9 mouse cellular contexts compared by ENCODE assay signal in the genomic region with DNA sequence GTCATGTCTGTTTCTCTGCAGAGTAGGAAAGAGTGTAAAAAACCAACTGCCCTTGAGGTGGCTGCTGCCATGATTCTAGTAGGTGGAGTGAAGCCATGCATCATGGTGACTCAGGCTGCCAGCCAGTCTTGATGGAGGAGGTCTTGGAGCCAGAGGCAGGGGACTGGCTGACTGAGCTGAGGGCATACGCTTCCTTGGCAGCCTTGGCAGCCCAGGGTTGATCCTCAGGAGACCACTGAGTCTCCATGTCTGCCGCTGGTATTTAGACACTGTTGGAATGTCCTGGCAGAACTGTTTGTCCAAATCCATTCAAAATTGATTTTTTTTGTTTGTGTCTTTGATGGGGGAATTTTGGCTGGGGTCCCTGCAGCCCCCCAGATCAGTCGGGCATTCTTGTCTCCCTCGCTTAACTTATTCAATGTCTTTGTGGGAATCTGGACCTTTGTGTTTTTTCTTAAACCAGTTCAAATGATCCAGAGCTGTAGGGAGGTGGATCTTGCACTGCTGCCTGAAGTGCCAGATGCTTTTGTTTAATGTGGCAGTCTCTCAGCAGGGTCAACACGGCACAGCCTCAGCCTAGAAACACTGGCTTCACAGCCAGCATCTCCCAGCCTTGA.
A peak's percentile ranks its signal among the peaks of the same experiment; 100 is the strongest.
DNase-seq lines count a peak whose midpoint lies in the region; ATAC-seq lines count a peak whose summit lies in the region.
"Had no signal": no experiment of that assay in that cellular context is flagged by ENCODE, and none has a peak within 500 bp of the region (broad histone marks: within the 10 kb centered on the region; RNA-seq: fewer than 3 reads in every experiment).

No protein-coding gene starts in this region.

- WGBS in embryonic facial prominence, embryonic 13.5 days, result 45% methylated on average over 5 of the region's 5 CpGs
- 63% methylated on average over 5 of the region's 5 CpGs for WGBS in embryonic facial prominence, embryonic 10.5 days
- WGBS in intestine, embryonic 15.5 days, result 53% methylated on average over 5 of the region's 5 CpGs

- H3K27ac ChIP-seq in embryonic facial prominence, embryonic 13.5 days, result 0 out of 2 replicates have a peak overlapping the region, but pooled peaks have one; percentile 33
- H3K27ac ChIP-seq in embryonic facial prominence, embryonic 10.5 days (replicated peaks), result no peak overlapping the region; the same call in 1 of the 2 replicates
- H3K27ac ChIP-seq in intestine, embryonic 15.5 days, result no peak overlapping the region

- H3K9me3 ChIP-seq in embryonic facial prominence, embryonic 13.5 days, result no peaks in the 10 kb centered on the region
- H3K9me3 ChIP-seq in embryonic facial prominence, embryonic 10.5 days, result no peaks in the 10 kb centered on the region
- H3K9me3 ChIP-seq in intestine, embryonic 15.5 days, result no peaks in the 10 kb centered on the region

- H3K4me1 ChIP-seq in embryonic facial prominence, embryonic 13.5 days, result peaks cover 6% of the 10 kb centered on the region
- peaks cover 34% of the 10 kb centered on the region for H3K4me1 ChIP-seq in embryonic facial prominence, embryonic 10.5 days
- H3K4me1 ChIP-seq in intestine, embryonic 15.5 days (replicated peaks), result no peaks in the 10 kb centered on the region

- H3K9ac ChIP-seq in embryonic facial prominence, embryonic 13.5 days, result no peak overlapping the region
- H3K9ac ChIP-seq in intestine, embryonic 15.5 days, result no peak overlapping the region

- no peak overlapping the region for H3K4me3 ChIP-seq in embryonic facial prominence, embryonic 13.5 days
- no peak overlapping the region for H3K4me3 ChIP-seq in embryonic facial prominence, embryonic 10.5 days
- no peak overlapping the region for H3K4me3 ChIP-seq in intestine, embryonic 15.5 days (replicated peaks)
- H3K4me3 ChIP-seq: myocyte had no signal

- H3K4me2 ChIP-seq in embryonic facial prominence, embryonic 13.5 days, result no peak overlapping the region
- no peak overlapping the region for H3K4me2 ChIP-seq in intestine, embryonic 15.5 days (replicated peaks)

- H3K27me3 ChIP-seq in embryonic facial prominence, embryonic 13.5 days, result no peaks in the 10 kb centered on the region
- no peaks in the 10 kb centered on the region for H3K27me3 ChIP-seq in embryonic facial prominence, embryonic 10.5 days (replicated peaks; ENCODE audit: low read depth, poor library complexity, severe bottlenecking)
- no peaks in the 10 kb centered on the region for H3K27me3 ChIP-seq in intestine, embryonic 15.5 days (replicated peaks)

- no peaks in the 10 kb centered on the region for H3K36me3 ChIP-seq in embryonic facial prominence, embryonic 13.5 days
- no peaks in the 10 kb centered on the region for H3K36me3 ChIP-seq in embryonic facial prominence, embryonic 10.5 days (replicated peaks)
- H3K36me3 ChIP-seq in intestine, embryonic 15.5 days, result no peaks in the 10 kb centered on the region

- no peak; the same call in 1 of the 2 replicates for ATAC-seq in embryonic facial prominence, embryonic 13.5 days (ENCODE audit: insufficient number of reproducible peaks, insufficient read depth, low FRiP score, low TSS enrichment, low read depth)
- no peak for ATAC-seq in intestine, embryonic 15.5 days

- DNase-seq in embryonic facial prominence, embryonic 10.5 days (ENCODE audit: low spot score), result no peak
- DNase-seq in layer of hippocampus, postnatal 36 days, result peak; percentile 7 to 11
- DNase-seq in layer of hippocampus, adult 8-10 months (ENCODE audit: low spot score in 2 of 2), result no peak
- DNase-seq in cerebellum, postnatal 14 days, result peak; percentile 30 to 31
- peak; percentile 29 for DNase-seq in lung, postnatal 14 days
- no peak for DNase-seq in kidney, adult 9 months

Comparison
In these comparisons a context has a peak if more than half of its experiments do, and no peak if none do; other contexts are left out.
1. DNase-seq: peak in layer of hippocampus, postnatal 36 days (2 of 2), cerebellum, postnatal 14 days (2 of 2) and lung, postnatal 14 days (single experiment); none in embryonic facial prominence, embryonic 10.5 days (single experiment), layer of hippocampus, adult 8-10 months (0 of 2) and kidney, adult 9 months (single experiment).